Comparison of ENCODE assay signal across 8 mouse cellular contexts in genomic region chr10:89744871-89745665, GRCm38 (mm10). TPM values are rescaled to one million over a fixed set of nuclear protein-coding genes. Genes with fewer than 3 reads are reported as not detected.
DNase-seq lines count a peak whose midpoint lies in the region; ATAC-seq and TF ChIP-seq lines count a peak whose summit lies in the region.

TSS of gene Uhrf1bp1l (plus strand) at chr10:89744991.

- peaks cover 9% of the 10 kb centered on the region for H3K4me1 ChIP-seq in hindbrain, embryonic 16.5 days (ENCODE audit: control insufficient read depth, insufficient read depth, low read depth, low read length)

- intact Hi-C loops in gastrocnemius, adult 2 months (cut with DNase I), result no loop called here

- H3K4me2 ChIP-seq in hindbrain, embryonic 16.5 days (ENCODE audit: low read length), result peak within 1 kb of the TSS; percentile 75

- H3K9ac ChIP-seq in hindbrain, embryonic 16.5 days (ENCODE audit: low read depth, low read length), result peak within 1 kb of the TSS; percentile 82

- no peaks in the 10 kb centered on the region for H3K27me3 ChIP-seq in hindbrain, embryonic 16.5 days (replicated peaks; ENCODE audit: control insufficient read depth, insufficient read depth, low read length)

- no peak; the same call in 1 of the 2 replicates for TF ChIP-seq CTCF in gastrocnemius, adult 2 months (IDR thresholded peaks at IDR 0.05)

- H3K27ac ChIP-seq in gastrocnemius, adult 2 months, result peak within 1 kb of the TSS; percentile 98
- H3K27ac ChIP-seq in hindbrain, embryonic 16.5 days (ENCODE audit: low read depth, low read length), result peak within 1 kb of the TSS; percentile 88

- ATAC-seq in activated CD4-positive, CD25-positive, alpha-beta regulatory T cell, adult 4 months, result peak; percentile 66
- peak; percentile 69 for ATAC-seq in common myeloid progenitor, adult 5-6 weeks (replicated peaks; ENCODE audit: low read depth, poor library complexity, severe bottlenecking)
- ATAC-seq in hindbrain, embryonic 16.5 days, result peak; percentile 96

- H3K36me3 ChIP-seq in hindbrain, embryonic 16.5 days (ENCODE audit: control insufficient read depth, insufficient read depth, low read length), result no peaks in the 10 kb centered on the region

- 0% methylated on average over 56 of the region's 85 CpGs for WGBS in hindbrain, embryonic 16.5 days

- H3K4me3 ChIP-seq in gastrocnemius, adult 2 months, result peak within 1 kb of the TSS; percentile 100
- peak within 1 kb of the TSS; percentile 70 for H3K4me3 ChIP-seq in hindbrain, embryonic 16.5 days (ENCODE audit: low read length)

- no peaks in the 10 kb centered on the region for H3K9me3 ChIP-seq in hindbrain, embryonic 16.5 days (ENCODE audit: control insufficient read depth, low read length)

- peak; percentile 96 for DNase-seq in gastrocnemius, adult 2 months
- peak; percentile 88 to 89 for DNase-seq in left cerebral cortex, adult 18-20 months (ENCODE audit: low spot score in 2 of 2)
- peak; percentile 93 to 94 for DNase-seq in lung, postnatal 4 days
- DNase-seq in retina, postnatal 1 day, result peak; percentile 94
- DNase-seq in thymus, postnatal 4 days, result peak; percentile 98

RNA-seq across cellular contexts. Expression of gene Uhrf1bp1l, which starts in this region (rescaled TPM):
- polyA plus RNA-seq in activated CD4-positive, CD25-positive, alpha-beta regulatory T cell, adult 4 months (2017; shearing (Covaris generic)), result 10 to 100 TPM; 24.6 to 33.1 TPM
- total RNA-seq in common myeloid progenitor, adult 5-6 weeks (2017), result 33.6 and 45.0 TPM in 2 replicates
- 10 to 100 TPM; 19.3 to 20.1 TPM for total RNA-seq in gastrocnemius, adult 2 months (2021)
- 29.9 and 33.8 TPM in 2 replicates for polyA plus RNA-seq in hindbrain, embryonic 16.5 days (2015; fragmentation: Nextera tagmentation; extraction: Ambion mirVana)
- 10 to 100 TPM; 77.1 to 81.1 TPM for total RNA-seq in left cerebral cortex, adult 18-20 months (2021)

Comparison
In these comparisons a context has a peak if more than half of its experiments do, and no peak if none do; other contexts are left out.
1. Peak in every context shown above with its lines: DNase-seq, ATAC-seq, H3K4me3 ChIP-seq and H3K27ac ChIP-seq.